Mouse (Mus musculus) limb, embryonic 12.5 days (tissue): ENCODE results near the gene Cacng5. TPM values are rescaled to one million over a fixed set of nuclear protein-coding genes. Genes with fewer than 3 reads are reported as not detected.

Source experiments
- ATAC-seq: fragments of 200-750 bp; cut with Nextera tagmentation; 2 replicates; pipeline ENCODE4 v1.8.0; 2017; ENCODE audit warnings: low read depth, moderate TSS enrichment; ENCODE audit not compliant: insufficient number of reproducible peaks, insufficient read depth, low FRiP score, low TSS enrichment
- H3K27ac ChIP-seq: fragments of 300-500 bp; sonication (generic); 2 replicates; pipeline ENCODE4 v1.5.1; 2016; ENCODE audit warnings: mild to moderate bottlenecking, moderate library complexity
- H3K27me3 ChIP-seq: fragments of 300-500 bp; sonication (generic); 2 replicates; pipeline ENCODE4 v1.6.1; 2016; ENCODE audit warnings: mild to moderate bottlenecking, moderate library complexity
- H3K36me3 ChIP-seq: fragments of 300-500 bp; sonication (generic); 2 replicates; pipeline ENCODE4 v1.6.1; 2016; ENCODE audit warnings: mild to moderate bottlenecking, moderate library complexity
- H3K4me1 ChIP-seq: fragments of 300-500 bp; sonication (generic); replicated peaks from 2 replicates; pipeline ENCODE4 v1.6.1; 2016
- H3K4me2 ChIP-seq: fragments of 300-500 bp; sonication (generic); 2 replicates; pipeline ENCODE4 v1.6.1; 2016; ENCODE audit warnings: mild to moderate bottlenecking, moderate library complexity
- H3K4me3 ChIP-seq: fragments of 300-500 bp; sonication (generic); replicated peaks from 2 replicates; pipeline ENCODE4 v1.5.1; 2016; ENCODE audit warnings: mild to moderate bottlenecking
- H3K9ac ChIP-seq: fragments of 300-500 bp; sonication (generic); replicated peaks from 2 replicates; pipeline ENCODE4 v1.6.1; 2016; ENCODE audit warnings: mild to moderate bottlenecking, moderate library complexity
- H3K9me3 ChIP-seq: fragments of 300-500 bp; sonication (generic); 2 replicates; pipeline ENCODE4 v1.6.1; 2016; ENCODE audit warnings: mild to moderate bottlenecking, moderate library complexity
- WGBS: fragments of 180-500 bp; shearing (Covaris S2); methylation state at CpG from one replicate; pipeline ENCODE4 v1.1.7; 2016; 5-methylcytosine and 5-hydroxymethylcytosine counted together
- polyA plus RNA-seq: library from polyadenylated mRNA; unstranded; fragments of >200 nt; fragmentation: Nextera tagmentation; extraction: Ambion mirVana; gene quantifications from 2 replicates; pipeline ENCODE4 v1.2.1, GENCODE M21; 2016

Gene Cacng5
- polyA plus RNA-seq, 1 experiment from 2014 or later, result 0.36 TPM

DNA sequence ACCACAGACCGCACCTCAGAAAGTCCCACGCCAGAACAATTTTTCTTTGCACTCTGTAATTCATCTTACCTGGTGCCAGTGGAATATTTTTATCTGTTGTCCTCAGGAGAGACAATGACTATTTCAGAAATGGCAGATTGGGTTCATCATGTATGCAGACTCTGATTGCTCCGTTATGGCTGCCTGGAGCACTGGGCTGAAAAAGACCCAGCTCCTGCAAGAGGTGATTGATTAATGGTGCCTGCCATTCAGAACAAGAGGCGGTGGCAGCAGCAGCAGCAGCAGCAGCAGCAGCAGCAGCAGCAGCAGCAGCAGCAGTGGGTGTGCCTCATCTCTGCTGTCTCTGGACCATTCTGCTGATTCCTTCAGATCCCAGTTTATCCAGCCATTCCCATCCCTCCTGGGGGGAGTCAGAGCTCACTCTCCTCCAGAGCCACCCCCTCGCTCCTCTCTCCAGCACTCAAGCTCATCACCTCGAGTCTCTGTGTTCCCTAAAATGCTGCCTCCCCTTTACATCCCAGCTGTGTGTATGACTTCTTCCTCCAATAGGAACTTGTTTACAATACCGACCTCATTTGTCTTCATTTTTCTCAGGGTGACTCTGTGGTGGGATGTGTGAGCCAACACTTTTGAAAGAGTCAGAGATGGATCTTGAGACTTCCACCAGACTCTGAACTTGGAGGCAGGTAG is 81.4 kb downstream of the Cacng5 start:
- H3K4me3 ChIP-seq, result no peak overlapping the region
- H3K4me2 ChIP-seq, result no peak overlapping the region
- no peak overlapping the region for H3K27ac ChIP-seq
- no peaks in the 10 kb centered on the region for H3K27me3 ChIP-seq
- no peaks in the 10 kb centered on the region for H3K4me1 ChIP-seq
- no peak overlapping the region for H3K9ac ChIP-seq
- no peak for ATAC-seq
- 59% methylated on average over 7 of the region's 7 CpGs for WGBS
- no peaks in the 10 kb centered on the region for H3K36me3 ChIP-seq
- H3K9me3 ChIP-seq, result no peaks in the 10 kb centered on the region

Other genes with a start within 250 kb of the Cacng5 start
- gene Cacng1, start 198.5 kb downstream of the Cacng5 start, polyA plus RNA-seq, result 3.1 and 3.7 TPM in 2 replicates
- gene Cacng4, start 120.5 kb downstream of the Cacng5 start, polyA plus RNA-seq, result 3.8 and 5.2 TPM in 2 replicates